Mouse (Mus musculus) retina, postnatal 7 days (tissue): Measurements from ENCODE around the gene Sucla2.
"Not testable (repeated sequence)": the region's sequence is repeated elsewhere in the genome, so short reads cannot be mapped to it uniquely, and the experiment has no call there.

ENCODE experiments used
- DNase-seq: peaks from one replicate; pipeline ENCODE4 v3.0.0-alpha.2; 2012; ENCODE audit warnings: low read depth, low spot score

Sucla2 gene

GRCm38 (mm10) chr14:73608668-73609481, 83.8 kb downstream of the Sucla2 start:
- DNase-seq = no peak

GRCm38 (mm10) chr14:73614961-73615360, 89.8 kb downstream of the Sucla2 start:
- DNase-seq = not testable (repeated sequence)

- DNase-seq = no peak
Observed at GRCm38 (mm10) chr14:73620880-73621279, 95.8 kb downstream of the Sucla2 start.

GRCm38 (mm10) chr14:73622988-73623387, 97.9 kb downstream of the Sucla2 start:
- DNase-seq = no peak

GRCm38 (mm10) chr14:73625469-73625868, 100.3 kb downstream of the Sucla2 start:
- no peak for DNase-seq

GRCm38 (mm10) chr14:73631511-73631910, 106.4 kb downstream of the Sucla2 start:
- DNase-seq = no peak

GRCm38 (mm10) chr14:73632648-73633263, 107.6 kb downstream of the Sucla2 start:
- no peak for DNase-seq

GRCm38 (mm10) chr14:73634356-73634755, 109.2 kb downstream of the Sucla2 start:
- no peak for DNase-seq

- no peak for DNase-seq
Observed at GRCm38 (mm10) chr14:73637460-73637859, 112.3 kb downstream of the Sucla2 start.
